Mouse (Mus musculus) embryonic facial prominence, embryonic 14.5 days (tissue): ENCODE data around the gene Prkar2a. TPM values are rescaled to one million over a fixed set of nuclear protein-coding genes. Genes with fewer than 3 reads are reported as not detected.

Experiments
- ATAC-seq: fragments of 200-750 bp; cut with Nextera tagmentation; 2 replicates; pipeline ENCODE4 v1.8.0; 2017; ENCODE audit warnings: low read depth, moderate number of reproducible peaks, moderate TSS enrichment
- DNase-seq: peaks from one replicate; pipeline ENCODE4 v3.0.0-alpha.2; 2015; ENCODE audit warnings: low spot score
- H3K27ac ChIP-seq: fragments of 300-500 bp; sonication (generic); replicated peaks from 2 replicates; pipeline ENCODE4 v1.5.1; 2014; ENCODE audit warnings: low read depth, mild to moderate bottlenecking, low read length, moderate library complexity
- H3K27me3 ChIP-seq: fragments of 300-500 bp; sonication (generic); replicated peaks from 2 replicates; pipeline ENCODE4 v1.6.1; 2014; ENCODE audit warnings: low read length; ENCODE audit not compliant: control insufficient read depth, insufficient read depth
- H3K36me3 ChIP-seq: fragments of 300-500 bp; sonication (generic); 2 replicates; pipeline ENCODE4 v1.6.1; 2014; ENCODE audit warnings: low read length, mixed read lengths; ENCODE audit not compliant: control insufficient read depth, insufficient read depth
- H3K4me1 ChIP-seq: fragments of 300-500 bp; sonication (generic); 2 replicates; pipeline ENCODE4 v1.6.1; 2014; ENCODE audit warnings: antibody characterized with exemption, low read length; ENCODE audit not compliant: control insufficient read depth, insufficient read depth
- H3K4me2 ChIP-seq: fragments of 300-500 bp; sonication (generic); 2 replicates; pipeline ENCODE4 v1.6.1; 2014; ENCODE audit warnings: low read depth, mild to moderate bottlenecking, low read length, moderate library complexity, mixed read lengths
- H3K4me3 ChIP-seq: fragments of 300-500 bp; sonication (generic); 2 replicates; pipeline ENCODE4 v1.5.1; 2014; ENCODE audit warnings: low read depth, mild to moderate bottlenecking, low read length
- H3K9ac ChIP-seq: fragments of 300-500 bp; sonication (generic); 2 replicates; pipeline ENCODE4 v1.6.1; 2014; ENCODE audit warnings: low read depth, mild to moderate bottlenecking, low read length, moderate library complexity, mixed read lengths
- H3K9me3 ChIP-seq: fragments of 300-500 bp; sonication (generic); 2 replicates; pipeline ENCODE4 v1.6.1; 2016; ENCODE audit warnings: low read length; ENCODE audit not compliant: control insufficient read depth
- WGBS: fragments of 180-500 bp; shearing (Covaris S2); extraction: QIAGEN DNeasy Blood & Tissue Kit; methylation state at CpG from one replicate; pipeline ENCODE4 v1.1.7; 2014; 5-methylcytosine and 5-hydroxymethylcytosine counted together
- polyA plus RNA-seq: library from polyadenylated mRNA; unstranded; fragments of >200 nt; fragmentation: Nextera tagmentation; extraction: Ambion mirVana; gene quantifications from 2 replicates; pipeline ENCODE4 v1.2.1, GENCODE M21; 2014

Prkar2a gene
- polyA plus RNA-seq, 1 experiment from 2014 or later: 36.0 TPM

DNA sequence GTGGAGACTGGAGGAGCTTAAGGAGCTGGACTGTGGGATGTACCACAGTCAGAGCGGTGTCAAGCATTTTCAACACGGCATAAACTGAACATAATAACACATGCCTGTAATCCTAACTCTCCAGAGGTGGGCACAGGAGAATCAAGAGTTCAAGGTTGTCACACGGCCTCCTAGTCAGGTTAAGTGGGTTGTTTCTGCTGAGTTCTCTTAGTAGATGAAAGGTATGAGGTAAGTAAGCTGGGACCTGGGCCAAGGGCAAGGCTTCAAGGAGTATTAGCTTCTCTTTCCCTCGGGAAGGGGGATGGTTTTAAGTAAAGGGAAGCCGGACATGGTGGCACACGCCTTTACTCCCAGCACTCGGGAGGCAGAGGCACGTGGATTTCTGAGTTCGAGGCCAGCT, 663 bp upstream of the Prkar2a start:
- H3K4me1 ChIP-seq: peaks cover 5% of the 10 kb centered on the region; the same call in 1 of the 2 replicates
- no peaks in the 10 kb centered on the region for H3K9me3 ChIP-seq
- peaks cover 17% of the 10 kb centered on the region; the same call in 1 of the 2 replicates for H3K36me3 ChIP-seq
- H3K27me3 ChIP-seq: no peaks in the 10 kb centered on the region
- no peak for ATAC-seq
- WGBS: 68% methylated on average over 9 of the region's 9 CpGs
- H3K9ac ChIP-seq: no peak overlapping the region
- H3K4me2 ChIP-seq: no peak overlapping the region
- H3K27ac ChIP-seq: no peak overlapping the region
- peak; percentile 47 for DNase-seq
- H3K4me3 ChIP-seq: no peak overlapping the region

DNA sequence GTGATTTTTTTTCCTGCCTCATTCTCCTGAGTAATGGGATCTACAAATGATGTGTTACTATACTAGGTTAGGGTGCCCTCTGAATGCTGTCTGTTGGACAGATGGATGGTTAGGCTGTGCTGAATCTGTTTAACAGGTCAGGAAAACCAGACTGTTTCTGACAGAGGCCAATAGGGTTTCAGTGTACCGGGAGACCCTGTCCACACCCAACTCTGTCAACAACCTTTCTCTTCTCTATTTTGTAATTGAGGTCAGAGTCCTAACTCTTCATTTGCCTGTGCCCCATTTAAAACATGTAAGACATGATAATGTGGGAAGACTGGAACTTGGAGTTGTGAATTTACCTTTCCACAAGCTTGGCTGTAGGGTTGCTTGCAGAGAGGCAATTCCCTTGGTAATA, 879 bp downstream of the Prkar2a start:
- H3K9ac ChIP-seq: no peak overlapping the region
- H3K27me3 ChIP-seq: no peaks in the 10 kb centered on the region
- ATAC-seq (no peak), DNase-seq (no peak)
- 70% methylated on average over 1 of the region's 1 CpGs for WGBS
- peaks cover 12% of the 10 kb centered on the region for H3K4me1 ChIP-seq
- H3K27ac ChIP-seq: no peak overlapping the region
- H3K4me2 ChIP-seq: no peak overlapping the region
- H3K9me3 ChIP-seq: no peaks in the 10 kb centered on the region
- 0 out of 2 replicates have a peak, but pooled peaks cover 5% of the 10 kb centered on the region for H3K36me3 ChIP-seq
- H3K4me3 ChIP-seq: no peak overlapping the region

DNA sequence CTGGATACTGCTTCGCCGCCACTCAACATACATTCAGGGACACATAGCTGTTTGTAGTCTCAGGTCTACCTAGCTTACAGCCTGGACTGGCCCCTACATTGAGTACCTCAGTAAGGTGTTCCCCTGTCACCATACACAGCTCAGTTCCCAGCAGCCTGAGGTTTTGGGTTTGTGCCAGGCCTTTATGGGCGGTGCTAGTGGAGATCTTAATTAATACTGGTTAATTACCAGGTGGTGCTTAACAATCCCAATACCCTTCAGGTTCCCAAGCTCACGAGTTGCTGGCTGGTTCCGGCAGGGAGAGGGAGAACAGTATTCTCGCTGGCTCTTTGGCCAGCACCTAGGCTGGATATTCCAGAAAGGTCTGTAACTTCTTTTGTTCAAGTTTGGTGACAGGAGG, 1.8 kb downstream of the Prkar2a start:
- DNase-seq (no peak), ATAC-seq (no peak)
- Histone ChIP-seq H3K9me3 (no peaks in the 10 kb centered on the region), H3K4me3 (no peak overlapping the region), H3K4me1 (peaks cover 12% of the 10 kb centered on the region), H3K4me2 (no peak overlapping the region), H3K27me3 (no peaks in the 10 kb centered on the region), H3K27ac (no peak overlapping the region), H3K9ac (no peak overlapping the region), H3K36me3 (no peaks in the 10 kb centered on the region)
- 85% methylated on average over 6 of the region's 6 CpGs for WGBS

DNA sequence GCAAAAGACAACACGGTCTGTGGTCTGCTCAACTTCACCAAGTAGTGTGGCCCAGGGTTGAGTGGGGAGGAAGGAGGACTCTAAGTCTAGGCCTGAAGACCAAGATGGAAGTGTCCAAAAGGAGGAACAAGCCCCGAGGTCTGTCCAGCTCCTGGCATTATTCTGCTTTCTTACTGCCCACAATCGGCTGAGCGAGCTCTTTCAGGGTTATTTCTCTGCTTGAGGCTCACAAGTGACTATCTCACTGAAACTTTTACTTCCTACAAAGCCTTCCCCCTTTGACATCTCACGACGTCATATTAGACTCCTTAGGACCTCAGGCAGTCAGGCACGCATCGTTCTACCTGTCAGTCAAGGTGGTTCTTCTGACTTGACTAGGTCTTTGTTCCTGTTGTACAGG, 2.3 kb downstream of the Prkar2a start:
- peak overlapping the region; percentile 89 for H3K4me3 ChIP-seq
- ATAC-seq (no peak), DNase-seq (peak; percentile 16)
- H3K9me3 ChIP-seq: no peaks in the 10 kb centered on the region
- H3K4me1 ChIP-seq: peaks cover 12% of the 10 kb centered on the region
- no peaks in the 10 kb centered on the region for H3K36me3 ChIP-seq
- H3K9ac ChIP-seq: peak overlapping the region; percentile 87
- H3K4me2 ChIP-seq: peak overlapping the region; percentile 95
- peak overlapping the region; percentile 65; the same call in 1 of the 2 replicates for H3K27ac ChIP-seq
- 71% methylated on average over 8 of the region's 8 CpGs for WGBS
- no peaks in the 10 kb centered on the region for H3K27me3 ChIP-seq

DNA sequence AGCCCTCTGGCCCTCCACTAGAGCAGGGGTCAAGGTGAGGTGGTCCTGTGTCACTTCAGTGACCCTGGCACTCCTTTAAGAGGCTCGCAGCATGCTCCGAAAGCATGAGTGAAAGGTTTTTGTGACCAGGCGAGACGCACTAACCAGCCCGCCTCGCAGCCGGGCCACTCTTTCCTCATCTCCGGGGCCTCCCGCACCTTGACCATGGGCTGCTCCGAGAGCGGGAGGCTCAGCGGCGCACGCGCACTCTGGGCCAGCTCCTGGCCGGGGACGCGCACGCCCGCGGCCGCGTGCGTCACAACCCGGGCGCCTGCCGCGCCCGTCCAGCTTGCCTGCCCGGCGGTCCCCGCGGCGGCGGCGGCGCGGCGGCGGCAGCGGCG, 2.7 kb downstream of the Prkar2a start:
- no peaks in the 10 kb centered on the region for H3K9me3 ChIP-seq
- H3K4me1 ChIP-seq: peaks cover 12% of the 10 kb centered on the region
- DNase-seq (peak; percentile 91), ATAC-seq (peak; percentile 93)
- no peaks in the 10 kb centered on the region for H3K36me3 ChIP-seq
- H3K27me3 ChIP-seq: no peaks in the 10 kb centered on the region
- H3K4me2 ChIP-seq: peak overlapping the region; percentile 95
- peak overlapping the region; percentile 89 for H3K4me3 ChIP-seq
- 1% methylated on average over 9 of the region's 42 CpGs for WGBS
- peak overlapping the region; percentile 87 for H3K9ac ChIP-seq
- peak overlapping the region; percentile 65 for H3K27ac ChIP-seq

DNA sequence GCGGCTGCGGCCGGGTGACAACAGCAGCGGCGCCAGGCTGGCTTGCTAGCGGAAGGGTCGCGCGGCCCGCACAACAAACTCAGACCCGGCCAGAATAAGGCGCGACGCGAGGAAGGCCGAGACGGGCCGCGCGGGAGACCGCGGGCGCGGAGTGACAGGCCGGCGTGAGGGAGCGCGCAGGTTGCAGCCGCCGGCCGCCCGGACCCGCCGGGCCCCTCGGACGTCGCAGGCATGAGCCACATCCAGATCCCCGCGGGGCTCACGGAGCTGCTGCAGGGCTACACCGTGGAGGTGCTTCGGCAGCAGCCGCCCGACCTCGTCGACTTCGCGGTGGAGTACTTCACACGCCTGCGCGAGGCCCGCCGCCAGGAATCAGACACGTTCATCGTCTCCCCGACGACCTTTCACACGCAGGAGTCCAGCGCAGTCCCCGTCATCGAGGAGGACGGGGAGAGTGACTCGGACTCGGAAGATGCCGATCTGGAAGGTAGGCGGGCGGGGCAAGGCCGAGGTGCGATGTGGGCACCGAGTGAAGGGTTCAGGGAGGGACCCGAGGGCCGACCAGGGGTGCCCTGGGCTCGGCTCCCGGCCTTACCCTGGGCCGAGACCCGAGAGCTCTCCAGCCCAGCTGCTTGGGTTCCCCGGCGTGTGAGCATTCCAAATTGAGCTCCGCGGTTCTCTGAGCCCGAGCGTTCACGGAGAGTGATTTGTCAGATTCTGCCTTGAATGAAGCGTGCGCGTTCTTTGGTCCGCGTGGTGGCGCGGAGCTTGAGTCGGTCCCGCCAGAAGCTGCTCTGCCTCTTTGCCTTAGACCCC, 3.3 kb downstream of the Prkar2a start:
- ATAC-seq (peak; percentile 58), DNase-seq (peak; percentile 88)
- H3K4me2 ChIP-seq: peak overlapping the region; percentile 95
- 0% methylated on average over 32 of the region's 92 CpGs for WGBS
- peaks cover 12% of the 10 kb centered on the region for H3K4me1 ChIP-seq
- H3K36me3 ChIP-seq: no peaks in the 10 kb centered on the region
- H3K27ac ChIP-seq: peak overlapping the region; percentile 65
- peak overlapping the region; percentile 89 for H3K4me3 ChIP-seq
- H3K9me3 ChIP-seq: no peaks in the 10 kb centered on the region
- H3K27me3 ChIP-seq: no peaks in the 10 kb centered on the region
- H3K9ac ChIP-seq: peak overlapping the region; percentile 87

DNA sequence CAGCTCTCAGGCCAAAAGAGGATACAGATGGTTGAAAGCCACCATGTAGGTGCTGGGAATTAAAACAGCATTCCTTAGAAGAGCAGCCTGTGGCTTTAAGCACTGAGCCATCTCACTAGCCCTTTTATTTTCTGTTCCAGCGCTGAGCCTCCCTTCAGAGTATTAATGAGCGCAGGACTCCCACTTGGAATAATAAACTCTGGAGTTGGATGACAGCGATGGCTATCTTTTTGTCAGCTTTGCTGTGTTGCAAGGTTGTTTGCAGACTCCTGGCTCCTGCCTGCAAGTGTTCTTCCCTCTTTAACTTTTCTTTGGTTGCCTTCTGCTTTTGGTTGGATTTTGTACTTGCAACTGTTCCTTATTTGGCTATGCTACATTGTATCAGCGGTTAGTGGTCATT, 4.8 kb downstream of the Prkar2a start:
- ATAC-seq (no peak), DNase-seq (no peak)
- Histone ChIP-seq H3K9ac (no peak overlapping the region), H3K4me1 (peaks cover 12% of the 10 kb centered on the region), H3K4me3 (peak overlapping the region; percentile 89; the same call in 1 of the 2 replicates), H3K36me3 (peaks cover 4% of the 10 kb centered on the region; the same call in 1 of the 2 replicates), H3K9me3 (no peaks in the 10 kb centered on the region), H3K27me3 (no peaks in the 10 kb centered on the region), H3K4me2 (peak overlapping the region; percentile 95), H3K27ac (no peak overlapping the region)
- 79% methylated on average over 4 of the region's 4 CpGs for WGBS

DNA sequence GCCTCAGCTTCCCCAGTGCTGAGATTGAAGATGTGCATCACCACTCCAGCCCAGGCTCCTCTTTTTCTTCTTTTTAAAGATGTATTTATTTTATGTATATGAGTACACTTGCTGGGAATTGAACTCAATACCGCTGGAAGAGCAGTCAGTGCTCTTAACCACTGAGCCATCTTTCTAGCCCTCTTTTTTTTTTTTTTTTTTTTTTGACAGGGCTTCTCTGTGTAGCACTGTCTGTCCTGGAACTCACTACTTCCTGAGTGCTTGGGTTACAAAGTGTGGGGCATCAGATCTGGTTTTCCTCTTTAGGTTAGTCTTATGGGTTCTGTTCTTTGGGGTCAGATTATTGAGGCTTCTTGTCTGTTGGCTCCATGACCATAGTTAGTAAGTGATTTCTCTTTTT, 5.4 kb downstream of the Prkar2a start:
- no peak overlapping the region for H3K4me2 ChIP-seq

DNA sequence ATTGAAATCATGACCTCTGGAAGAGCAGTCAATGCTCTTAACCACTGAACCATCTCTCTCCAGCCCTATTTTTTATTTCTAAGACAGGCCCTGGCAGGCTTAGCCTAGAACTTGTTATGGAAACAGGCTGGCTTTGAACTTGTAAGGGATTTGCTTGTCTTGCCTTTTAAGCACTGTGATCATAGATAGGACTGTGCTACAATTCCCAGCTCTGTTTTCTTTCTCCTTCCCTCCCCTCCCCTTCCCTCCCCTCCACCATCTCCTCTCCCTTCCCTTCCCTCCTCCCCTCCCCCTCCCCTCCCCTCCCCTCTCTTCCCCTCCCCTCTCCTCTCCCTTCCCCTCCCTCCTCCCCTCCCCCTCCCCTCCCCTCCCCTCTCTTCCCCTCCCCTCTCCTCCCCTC, 13.4 kb downstream of the Prkar2a start:
- Histone ChIP-seq H3K9me3 (no peaks in the 10 kb centered on the region), H3K27ac (no peak overlapping the region), H3K4me3 (no peak overlapping the region), H3K4me1 (no peaks in the 10 kb centered on the region), H3K4me2 (no peak overlapping the region), H3K36me3 (peaks cover 4% of the 10 kb centered on the region; the same call in 1 of the 2 replicates), H3K27me3 (no peaks in the 10 kb centered on the region), H3K9ac (no peak overlapping the region)
- ATAC-seq (no peak), DNase-seq (no peak)

More for the DNA sequence above, 5.4 kb downstream of the Prkar2a start:
- H3K27ac ChIP-seq: no peak overlapping the region
- peaks cover 12% of the 10 kb centered on the region for H3K4me1 ChIP-seq
- H3K27me3 ChIP-seq: no peaks in the 10 kb centered on the region
- 84% methylated on average over 1 of the region's 1 CpGs for whole genome bisulfite sequencing
- DNase-seq: no peak
- no peak overlapping the region for H3K9ac ChIP-seq
- ATAC-seq: no peak
- H3K4me3 ChIP-seq: no peak overlapping the region
- peaks cover 4% of the 10 kb centered on the region; the same call in 1 of the 2 replicates for H3K36me3 ChIP-seq
- H3K9me3 ChIP-seq: no peaks in the 10 kb centered on the region
